Mouse (Mus musculus) left cerebral cortex, adult 11 months (tissue): ENCODE results near the gene Sdf2l1.

Source experiments
- DNase-seq: peaks from one replicate; pipeline ENCODE4 v3.0.0; 2022; ENCODE audit warnings: low spot score

Gene Sdf2l1

GRCm38 (mm10) chr16:17124119-17124870 is 7.9 kb downstream of the Sdf2l1 start:
- no peak for DNase-seq

- no peak for DNase-seq
These were observed 10.6 kb downstream of the Sdf2l1 start for GRCm38 (mm10) chr16:17121569-17121968.

- no peak for DNase-seq
These were observed 14.8 kb downstream of the Sdf2l1 start for GRCm38 (mm10) chr16:17117309-17117799.

- DNase-seq: peak; percentile 67
These were observed 21.1 kb downstream of the Sdf2l1 start, which contains the start of gene Ppil2 for GRCm38 (mm10) chr16:17110771-17111743. Ppil2 (minus strand) TSS chr16:17111257.

GRCm38 (mm10) chr16:17104600-17104999 is 27.6 kb downstream of the Sdf2l1 start:
- no peak for DNase-seq

- no peak for DNase-seq
These were observed 29.5 kb downstream of the Sdf2l1 start for GRCm38 (mm10) chr16:17102630-17103220.

GRCm38 (mm10) chr16:17096938-17097337 is 35.2 kb downstream of the Sdf2l1 start:
- DNase-seq: no peak

- DNase-seq: no peak
These were observed 43.8 kb downstream of the Sdf2l1 start for GRCm38 (mm10) chr16:17088346-17088745.

- DNase-seq: no peak
These were observed 45.5 kb downstream of the Sdf2l1 start for GRCm38 (mm10) chr16:17086669-17087193.

GRCm38 (mm10) chr16:17086241-17086640 is 45.9 kb downstream of the Sdf2l1 start:
- DNase-seq: no peak

- no peak for DNase-seq
These were observed 46.5 kb downstream of the Sdf2l1 start for GRCm38 (mm10) chr16:17085636-17086035.

- DNase-seq: no peak
These were observed 49.9 kb downstream of the Sdf2l1 start for GRCm38 (mm10) chr16:17082121-17082792.
